In the genomic region with DNA sequence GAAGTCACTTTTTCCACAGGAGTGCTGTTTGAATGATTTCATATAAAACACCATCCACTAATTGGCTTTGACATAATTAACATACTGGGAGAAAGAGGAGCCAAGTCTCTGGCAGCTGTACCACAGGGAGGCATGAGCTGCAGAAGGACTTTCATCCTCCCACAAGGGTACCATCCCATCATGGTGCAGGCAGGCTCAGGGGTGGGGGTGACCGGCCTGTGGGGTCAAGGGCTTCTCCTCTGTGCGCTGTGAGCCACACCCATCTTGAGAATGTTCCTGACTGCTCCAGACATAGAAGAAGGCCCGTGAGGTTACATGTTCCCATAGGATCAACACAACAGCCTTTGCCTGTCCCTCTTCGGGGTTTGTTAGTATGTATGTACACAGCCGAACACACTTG, we compare ENCODE assay signal across 30 mouse cellular contexts.
DNase-seq lines count a peak whose midpoint lies in the region; ATAC-seq lines count a peak whose summit lies in the region.
"Had no signal": no experiment of that assay in that cellular context is flagged by ENCODE, and none has a peak within 500 bp of the region (broad histone marks: within the 10 kb centered on the region; RNA-seq: fewer than 3 reads in every experiment).

No protein-coding gene starts in this region.

- no peaks in the 10 kb centered on the region; the same call in 1 of the 2 replicates for H3K4me1 ChIP-seq in embryonic facial prominence, embryonic 14.5 days (ENCODE audit: control insufficient read depth, insufficient read depth, low read length)
- peaks cover 7% of the 10 kb centered on the region; the same call in 1 of the 2 replicates for H3K4me1 ChIP-seq in embryonic facial prominence, embryonic 10.5 days
- H3K4me1 ChIP-seq in heart, embryonic 10.5 days: no peaks in the 10 kb centered on the region
- peaks cover 29% of the 10 kb centered on the region for H3K4me1 ChIP-seq in neural tube, embryonic 13.5 days (replicated peaks)
- H3K4me1 ChIP-seq in neural tube, embryonic 15.5 days: peaks cover 20% of the 10 kb centered on the region
- H3K4me1 ChIP-seq: heart, embryonic 12.5 days; liver, embryonic 12.5 days; neural tube, embryonic 12.5 days had no signal

- H3K27ac ChIP-seq in embryonic facial prominence, embryonic 14.5 days (replicated peaks; ENCODE audit: low read depth, low read length): no peak overlapping the region
- H3K27ac ChIP-seq in embryonic facial prominence, embryonic 10.5 days (replicated peaks): no peak overlapping the region
- no peak overlapping the region for H3K27ac ChIP-seq in heart, embryonic 10.5 days
- H3K27ac ChIP-seq in neural tube, embryonic 13.5 days (replicated peaks): 0 out of 2 replicates have a peak overlapping the region, but pooled peaks have one; percentile 13
- no peak overlapping the region for H3K27ac ChIP-seq in neural tube, embryonic 15.5 days (replicated peaks)
- H3K27ac ChIP-seq: embryonic facial prominence, embryonic 13.5 days; left cerebral cortex, adult 2 months; liver, embryonic 12.5 days; neural tube, embryonic 12.5 days had no signal

- no peaks in the 10 kb centered on the region for H3K27me3 ChIP-seq in embryonic facial prominence, embryonic 14.5 days (replicated peaks; ENCODE audit: control insufficient read depth, insufficient read depth, low read length)
- H3K27me3 ChIP-seq in embryonic facial prominence, embryonic 10.5 days (replicated peaks; ENCODE audit: low read depth, poor library complexity, severe bottlenecking): peaks cover 21% of the 10 kb centered on the region
- H3K27me3 ChIP-seq in heart, embryonic 10.5 days (ENCODE audit: insufficient read depth, poor library complexity, severe bottlenecking): no peaks in the 10 kb centered on the region
- no peaks in the 10 kb centered on the region for H3K27me3 ChIP-seq in neural tube, embryonic 13.5 days
- H3K27me3 ChIP-seq in neural tube, embryonic 15.5 days (replicated peaks): no peaks in the 10 kb centered on the region
- H3K27me3 ChIP-seq: heart, embryonic 12.5 days; liver, embryonic 12.5 days; midbrain, embryonic 13.5 days; neural tube, embryonic 12.5 days had no signal

- DNase-seq in embryonic facial prominence, embryonic 14.5 days (ENCODE audit: low spot score): no peak
- no peak for DNase-seq in embryonic facial prominence, embryonic 10.5 days (ENCODE audit: low spot score)
- DNase-seq in heart, adult 11 months: peak; percentile 53
- DNase-seq in heart, embryonic 10.5 days (ENCODE audit: low spot score): no peak
- peak; percentile 48 for DNase-seq in ZHBTc4 (ENCODE audit: low read depth, low spot score)
- DNase-seq in layer of hippocampus, postnatal 10 days (ENCODE audit: low spot score in 2 of 2): no peak
- DNase-seq: adrenal gland, adult 2 months; cerebellum, adult 9-10 months; embryo, embryonic 11 days; gastrocnemius, postnatal 25 days; heart, adult 18-20 months; heart, postnatal 4 days; kidney, adult 11 months; kidney, postnatal 14 days; liver, postnatal 0 days; lung, postnatal 36 days; right cerebral cortex, adult 18-20 months; spleen, adult 18-20 months; thymus, postnatal 14 days had no signal

- 0 out of 2 replicates have a peak, but pooled peaks have one; percentile 53 for ATAC-seq in embryonic facial prominence, embryonic 14.5 days (ENCODE audit: low read depth)
- no peak for ATAC-seq in neural tube, embryonic 13.5 days (ENCODE audit: low read depth)
- no peak for ATAC-seq in neural tube, embryonic 15.5 days (ENCODE audit: low FRiP score)
- ATAC-seq: activated CD4-positive, CD25-positive, alpha-beta regulatory T cell, adult 4 months; inflammation-experienced regulatory T-cells, adult 6 months; liver, embryonic 12.5 days; liver, postnatal 0 days; midbrain, embryonic 13.5 days had no signal

- 81% methylated on average over 5 of the region's 5 CpGs for WGBS in embryonic facial prominence, embryonic 14.5 days
- WGBS in embryonic facial prominence, embryonic 10.5 days: 85% methylated on average over 5 of the region's 5 CpGs
- WGBS in heart, embryonic 10.5 days: 79% methylated on average over 5 of the region's 5 CpGs
- 85% methylated on average over 5 of the region's 5 CpGs for WGBS in neural tube, embryonic 13.5 days
- 74% methylated on average over 5 of the region's 5 CpGs for WGBS in neural tube, embryonic 15.5 days

- H3K4me3 ChIP-seq in embryonic facial prominence, embryonic 14.5 days (ENCODE audit: low read depth, low read length): no peak overlapping the region
- no peak overlapping the region for H3K4me3 ChIP-seq in embryonic facial prominence, embryonic 10.5 days
- H3K4me3 ChIP-seq in heart, embryonic 10.5 days: no peak overlapping the region
- H3K4me3 ChIP-seq in neural tube, embryonic 13.5 days: no peak overlapping the region
- H3K4me3 ChIP-seq in neural tube, embryonic 15.5 days (replicated peaks): no peak overlapping the region
- H3K4me3 ChIP-seq: embryonic facial prominence, embryonic 13.5 days; erythroblast, embryonic 14.5 days; heart, embryonic 12.5 days; left cerebral cortex, adult 2 months; liver, embryonic 12.5 days; midbrain, embryonic 13.5 days; neural tube, embryonic 12.5 days had no signal

- H3K36me3 ChIP-seq in embryonic facial prominence, embryonic 14.5 days (ENCODE audit: control insufficient read depth, insufficient read depth, low read length): no peaks in the 10 kb centered on the region
- no peaks in the 10 kb centered on the region for H3K36me3 ChIP-seq in embryonic facial prominence, embryonic 10.5 days (replicated peaks)
- H3K36me3 ChIP-seq in heart, embryonic 10.5 days: no peaks in the 10 kb centered on the region
- H3K36me3 ChIP-seq in neural tube, embryonic 13.5 days: no peaks in the 10 kb centered on the region
- no peaks in the 10 kb centered on the region for H3K36me3 ChIP-seq in neural tube, embryonic 15.5 days
- H3K36me3 ChIP-seq: embryonic facial prominence, embryonic 13.5 days; heart, embryonic 12.5 days; liver, embryonic 12.5 days; midbrain, embryonic 13.5 days; neural tube, embryonic 12.5 days had no signal

- H3K9me3 ChIP-seq in embryonic facial prominence, embryonic 14.5 days (ENCODE audit: control insufficient read depth, low read length): no peaks in the 10 kb centered on the region
- no peaks in the 10 kb centered on the region for H3K9me3 ChIP-seq in embryonic facial prominence, embryonic 10.5 days
- no peaks in the 10 kb centered on the region for H3K9me3 ChIP-seq in heart, embryonic 10.5 days
- H3K9me3 ChIP-seq in neural tube, embryonic 13.5 days: no peaks in the 10 kb centered on the region
- H3K9me3 ChIP-seq in neural tube, embryonic 15.5 days (replicated peaks): no peaks in the 10 kb centered on the region
- H3K9me3 ChIP-seq: embryonic facial prominence, embryonic 13.5 days; heart, embryonic 12.5 days; liver, embryonic 12.5 days; midbrain, embryonic 13.5 days; neural tube, embryonic 12.5 days had no signal

- H3K4me2 ChIP-seq in embryonic facial prominence, embryonic 14.5 days (ENCODE audit: low read depth, low read length): no peak overlapping the region
- H3K4me2 ChIP-seq in neural tube, embryonic 13.5 days: no peak overlapping the region
- no peak overlapping the region for H3K4me2 ChIP-seq in neural tube, embryonic 15.5 days
- H3K4me2 ChIP-seq: heart, embryonic 12.5 days; liver, embryonic 12.5 days; neural tube, embryonic 12.5 days had no signal

- H3K9ac ChIP-seq in embryonic facial prominence, embryonic 14.5 days (ENCODE audit: low read depth, low read length): no peak overlapping the region
- H3K9ac ChIP-seq in neural tube, embryonic 13.5 days: no peak overlapping the region
- no peak overlapping the region for H3K9ac ChIP-seq in neural tube, embryonic 15.5 days (replicated peaks)
- H3K9ac ChIP-seq: embryonic facial prominence, embryonic 13.5 days; heart, embryonic 12.5 days; liver, embryonic 12.5 days; liver, postnatal 0 days; midbrain, embryonic 13.5 days; neural tube, embryonic 12.5 days had no signal

Comparison
In these comparisons a context has a peak if more than half of its experiments do, and no peak if none do; other contexts are left out.
1. DNase-seq: peak in heart, adult 11 months (single experiment) and ZHBTc4 (single experiment); none in embryonic facial prominence, embryonic 14.5 days (single experiment), embryonic facial prominence, embryonic 10.5 days (single experiment), heart, embryonic 10.5 days (single experiment) and layer of hippocampus, postnatal 10 days (0 of 2).